Mouse (Mus musculus) heart, postnatal 25 days (tissue): ENCODE measurements around the gene Memo1. TPM values are rescaled to one million over a fixed set of nuclear protein-coding genes. Genes with fewer than 3 reads are reported as not detected.

ENCODE experiments used
- DNase-seq: peaks from one replicate; pipeline ENCODE4 v3.0.0; 2022; ENCODE audit warnings: low spot score
- intact Hi-C: fragments of 180-260 bp; cut with DNase I; formaldehyde crosslinking; loops from one replicate; pipeline ENCODE4 v1.15.1; 2025
- total RNA-seq, 2 experiments: library from RNA; stranded (reverse); gene quantifications; 2 replicates each; pipeline ENCODE4 v1.2.3; 2021

The Memo1 gene
- total RNA-seq, 2 experiments from 2014 or later: 66.8 to 74.1 TPM

DNA sequence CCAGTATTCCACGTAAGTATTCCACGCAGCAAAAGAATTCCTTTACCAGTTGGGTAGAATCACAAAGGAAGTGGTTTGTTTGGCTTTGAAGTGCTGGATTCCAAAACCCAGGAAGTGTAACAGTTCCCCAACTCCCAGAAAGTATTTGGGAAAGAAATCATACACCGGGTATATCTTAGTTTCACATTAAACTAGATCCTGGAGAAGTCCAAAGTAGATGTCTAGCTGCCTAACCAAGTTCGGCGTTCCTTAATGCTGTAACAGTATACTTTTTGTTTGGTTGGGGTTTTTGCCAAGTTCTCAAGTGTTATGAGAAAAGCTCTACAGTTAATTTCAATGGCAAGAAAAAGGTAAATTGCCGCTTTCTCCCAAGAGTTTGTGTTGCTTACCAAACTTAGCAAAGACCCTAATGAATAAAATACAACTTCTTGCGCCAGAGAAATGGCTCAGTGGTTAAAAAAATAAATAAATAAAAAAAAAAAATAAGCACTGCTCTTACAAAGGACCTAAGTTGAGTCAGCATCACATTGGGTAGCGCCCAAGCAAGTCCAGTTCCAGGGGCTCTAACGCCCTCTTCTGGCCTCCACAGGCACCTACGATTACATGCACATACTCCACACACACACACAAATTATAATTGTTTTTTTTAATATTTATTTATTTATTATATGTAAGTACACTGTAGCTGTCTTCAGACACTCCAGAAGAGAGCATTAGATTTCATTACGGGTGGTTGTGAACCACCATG, 929 bp upstream of the Memo1 start:
- DNase-seq: no peak
- intact Hi-C loops: loop anchor here (5.0 kb wide), 1 partner anchor 274 kb away; no protein-coding TSS in a partner anchor

DNA sequence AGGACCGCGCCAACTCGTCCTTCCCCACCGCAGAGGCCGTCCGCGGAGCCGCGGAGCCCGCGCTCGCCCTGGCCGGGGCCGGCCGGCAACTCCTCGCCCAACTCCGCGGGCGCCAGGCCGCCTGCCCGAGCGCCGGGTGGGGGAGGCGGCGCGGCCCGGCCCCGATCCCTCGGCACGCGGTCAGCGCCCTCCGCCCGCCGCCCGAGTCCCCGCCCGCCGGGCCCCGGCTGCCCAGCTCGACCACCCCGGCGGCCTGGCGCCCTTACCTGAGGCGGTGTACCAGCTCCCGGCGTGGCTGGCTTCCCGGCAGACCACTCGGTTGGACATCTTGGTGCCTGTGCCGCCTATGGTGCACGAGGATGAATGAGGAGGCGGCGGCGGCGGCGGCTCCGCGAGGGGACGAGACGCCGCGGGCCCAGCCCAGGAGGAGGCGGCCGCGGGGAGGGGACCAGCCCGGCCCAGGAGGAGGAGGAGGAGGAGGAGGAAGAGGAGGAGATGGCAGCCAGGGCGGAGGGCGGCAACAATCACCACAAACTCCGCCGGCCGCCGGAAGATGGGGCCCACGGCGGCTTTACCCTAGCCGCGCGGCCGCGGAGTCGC, 795 bp downstream of the Memo1 start:
- DNase-seq: peak; percentile 78
- intact Hi-C loops: loop anchor here (2.0 to 5.0 kb wide), 4 partner anchors 44 to 272 kb away; partner anchors contain the start of gene Spast

DNA sequence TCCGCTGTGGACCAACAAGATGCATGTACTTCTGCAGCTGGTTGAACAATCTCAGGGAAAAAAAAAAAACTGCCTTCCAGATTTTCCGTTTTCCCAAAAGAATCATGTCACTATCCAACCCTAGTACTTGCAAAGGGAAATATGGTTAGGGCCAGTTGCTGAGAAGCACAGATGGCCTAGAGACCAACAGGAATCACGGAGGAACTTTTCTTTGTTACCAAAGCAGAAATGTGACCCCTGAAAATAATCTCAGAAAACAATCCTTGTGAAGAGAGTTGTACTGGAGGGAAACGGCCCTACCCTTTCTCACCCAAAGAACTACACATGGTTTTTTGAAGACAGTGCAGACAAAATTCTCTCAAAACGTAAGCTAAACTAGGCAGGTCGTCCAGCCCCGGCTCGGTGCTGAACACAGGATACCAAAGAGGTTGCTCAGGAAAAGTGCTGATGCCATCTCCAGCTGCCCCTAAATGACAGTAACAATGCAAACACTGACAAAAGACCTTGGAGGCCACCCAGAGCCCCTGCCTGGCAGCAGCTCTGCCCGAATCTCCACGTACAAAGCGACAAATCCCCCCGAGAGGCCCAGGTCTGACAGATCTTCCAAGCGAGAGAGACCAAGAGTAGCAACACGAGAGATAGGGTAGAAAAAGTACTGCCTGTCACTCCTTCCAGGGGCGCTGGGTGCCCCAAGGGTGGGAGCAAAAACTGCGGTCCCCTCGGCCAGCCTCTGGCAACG, 1.5 kb downstream of the Memo1 start:
- DNase-seq: peak; percentile 5
- intact Hi-C loops: loop anchor here (2.0 to 5.0 kb wide), 3 partner anchors 45 to 97 kb away; partner anchors contain the start of gene Spast

DNA sequence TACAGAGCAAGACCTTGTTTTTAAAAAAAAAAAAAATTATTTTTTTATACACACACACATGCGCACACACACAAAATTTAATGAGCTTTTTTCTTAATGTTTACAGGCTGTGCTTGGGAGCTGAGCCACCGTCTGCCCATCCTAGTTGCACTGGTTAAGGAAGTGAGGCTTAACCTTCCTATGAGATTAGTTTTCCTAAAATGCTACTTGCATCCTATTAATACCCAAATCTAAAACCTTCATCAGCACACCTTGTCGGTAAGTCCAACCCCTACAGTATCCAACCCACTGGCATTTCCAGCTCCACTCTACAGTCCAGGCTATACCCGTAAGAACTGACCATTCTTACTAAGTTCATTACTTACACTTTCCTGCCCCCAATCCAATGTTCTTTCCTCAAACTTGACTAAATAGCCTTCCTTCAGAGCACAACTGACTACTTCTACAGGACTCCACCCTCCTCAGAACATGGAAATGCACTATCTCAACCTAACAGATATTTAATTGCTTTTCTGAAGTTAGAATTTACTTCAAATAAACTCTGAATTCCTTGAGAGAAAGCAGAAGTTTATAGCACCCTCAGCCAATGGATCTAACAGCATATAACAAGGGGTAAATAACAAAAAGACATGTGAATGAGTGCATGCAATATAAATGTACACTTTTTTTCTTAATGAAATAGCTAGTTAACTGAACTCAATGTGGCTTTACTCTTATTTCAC, 3.5 kb downstream of the Memo1 start:
- DNase-seq: no peak
- intact Hi-C loops: loop anchor here (5.0 kb wide), 2 partner anchors 44 to 94 kb away; no protein-coding TSS in a partner anchor

DNA sequence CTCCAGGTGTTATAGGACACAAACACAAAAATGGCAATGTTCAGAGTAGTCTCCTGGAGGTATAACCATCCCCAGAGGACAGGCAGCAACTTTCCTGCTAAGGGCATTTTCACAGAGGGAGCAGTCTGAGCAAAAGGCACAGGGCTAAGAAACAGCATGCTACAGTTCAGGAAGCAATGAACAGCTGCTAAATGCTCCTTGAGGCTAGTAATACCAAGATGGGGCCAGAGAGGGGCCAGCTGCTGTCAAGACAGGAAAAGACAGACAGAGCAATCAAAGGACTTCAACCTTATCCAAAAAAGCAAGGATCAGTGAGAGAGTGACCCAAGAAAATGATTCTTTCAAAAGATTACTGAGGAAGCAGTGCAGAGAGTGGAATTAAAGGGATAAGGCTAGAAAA, 4.5 kb downstream of the Memo1 start:
- no peak for DNase-seq
- intact Hi-C loops: loop anchor here (5.0 kb wide), 2 partner anchors 44 to 94 kb away; no protein-coding TSS in a partner anchor

DNA sequence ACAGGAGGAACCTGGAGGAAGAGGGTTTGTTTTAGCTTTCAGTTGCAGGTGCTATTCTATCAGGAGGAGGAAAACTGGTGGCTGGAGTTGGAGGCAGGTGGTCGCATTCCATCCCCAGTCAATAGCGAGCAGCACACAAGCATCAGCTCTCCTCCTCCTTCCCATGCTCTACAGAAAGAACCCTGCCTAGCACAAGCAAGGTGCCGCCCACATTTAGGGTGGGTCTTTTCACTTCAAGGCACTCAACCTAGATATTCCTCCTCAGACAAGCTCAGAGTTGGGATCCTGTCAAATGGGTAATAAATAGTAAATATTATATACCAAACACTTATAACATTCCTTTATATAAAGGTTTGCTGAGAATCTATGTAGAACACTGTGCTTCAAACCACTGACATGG, 5.1 kb downstream of the Memo1 start:
- DNase-seq: no peak
- intact Hi-C loops: loop anchor here (5.0 kb wide), 2 partner anchors 43 to 93 kb away; no protein-coding TSS in a partner anchor

DNA sequence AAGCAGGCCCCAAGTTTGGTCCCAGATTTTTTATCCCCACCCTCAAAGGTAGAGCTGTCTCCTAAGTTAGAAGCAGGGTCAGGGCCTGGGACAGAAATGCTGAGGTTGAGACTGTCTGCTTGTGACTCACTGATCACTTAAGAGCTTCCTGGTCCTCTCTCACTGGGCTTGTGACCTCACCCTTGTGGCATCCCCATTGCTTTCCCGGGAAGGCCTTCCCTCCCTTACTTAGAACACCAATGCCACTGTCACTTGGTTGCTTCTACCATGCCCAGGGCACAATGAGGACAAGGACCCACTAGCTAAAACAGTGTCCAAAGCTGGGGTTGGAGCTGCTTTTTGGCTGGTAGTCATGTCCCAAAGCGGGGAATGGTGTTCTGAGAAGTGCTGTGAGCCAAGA, 6.7 kb downstream of the Memo1 start:
- DNase-seq: no peak
- intact Hi-C loops: no loop called here

DNA sequence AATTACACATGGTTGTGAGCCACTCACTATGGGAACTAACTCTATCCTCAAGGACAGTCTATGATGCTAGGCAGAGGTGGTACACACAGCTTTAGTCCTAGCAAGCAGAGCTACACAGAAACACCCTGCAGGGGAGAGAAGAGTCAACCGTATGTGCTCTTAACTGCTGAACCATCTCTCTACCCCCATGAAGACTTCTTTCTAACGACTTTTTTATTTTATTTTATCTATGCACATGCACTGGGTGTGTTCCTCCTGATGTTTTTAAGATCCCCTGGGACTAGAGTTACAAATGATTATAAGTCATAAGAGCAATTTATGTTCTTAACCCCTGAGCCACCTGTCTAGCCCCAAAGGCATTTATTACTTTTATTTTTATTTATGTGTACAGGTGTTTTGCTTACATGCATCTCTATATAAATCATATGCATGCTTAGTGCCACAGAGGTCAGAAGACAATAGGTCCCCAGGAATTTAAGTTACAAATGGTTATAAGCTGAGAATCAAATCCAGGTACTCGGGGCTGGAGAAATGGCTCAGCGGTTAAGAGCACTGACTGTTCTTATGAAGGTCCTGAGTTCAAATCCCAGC, 9.1 kb downstream of the Memo1 start:
- intact Hi-C loops: no loop called here
- DNase-seq: no peak

DNA sequence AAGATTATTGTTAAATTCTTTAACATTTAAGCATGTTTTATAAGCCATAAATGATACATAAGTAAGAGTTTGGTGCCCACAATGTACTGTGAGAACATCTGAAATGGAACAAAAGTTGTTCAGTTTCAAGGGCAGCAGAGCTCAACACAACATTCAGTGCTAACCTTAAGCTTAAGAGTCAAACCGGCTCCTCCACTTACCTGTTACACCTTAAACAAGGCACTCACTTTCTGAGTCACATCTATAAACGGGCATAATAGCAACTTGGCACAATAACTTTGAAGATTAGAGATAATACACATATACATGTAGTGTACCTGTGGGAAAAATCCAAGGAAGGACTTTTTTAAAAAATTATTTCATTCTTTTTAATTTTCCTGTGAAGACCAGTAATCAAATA, 9.6 kb downstream of the Memo1 start:
- no peak for DNase-seq
- intact Hi-C loops: no loop called here

DNA sequence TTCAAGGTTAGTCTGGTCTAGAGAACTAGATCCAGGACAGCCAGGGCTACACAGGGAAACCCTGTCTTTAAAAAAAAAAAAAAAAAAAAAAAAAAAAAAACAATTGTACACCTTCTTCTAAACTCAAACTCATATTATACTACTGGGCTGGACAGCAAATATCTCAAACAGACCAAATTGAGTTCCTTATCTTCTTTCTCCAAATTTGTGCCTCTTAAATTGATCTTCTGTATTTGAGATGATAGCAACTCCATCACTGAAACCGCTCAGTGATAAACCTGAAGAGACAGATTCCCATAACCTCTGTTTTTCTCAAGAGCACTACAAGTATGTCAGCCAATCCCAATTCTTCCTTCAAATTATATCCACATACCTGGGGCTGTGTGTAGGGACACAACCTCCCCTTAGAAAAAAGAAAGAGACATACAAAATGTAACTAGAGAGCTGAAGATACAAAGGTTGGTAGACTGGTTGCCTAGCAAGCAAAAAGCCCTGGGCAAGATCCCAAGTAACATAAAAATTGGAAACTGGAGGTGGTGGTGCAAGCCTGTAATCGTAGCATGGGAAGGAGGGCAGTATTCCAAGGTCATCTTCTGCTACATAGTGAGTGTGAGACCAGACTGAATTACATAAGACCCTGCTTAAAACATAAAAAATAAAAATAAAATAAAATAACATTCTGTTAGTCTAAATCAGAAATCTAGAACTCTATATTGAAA, 10.8 kb downstream of the Memo1 start:
- DNase-seq: no peak
- intact Hi-C loops: no loop called here

DNA sequence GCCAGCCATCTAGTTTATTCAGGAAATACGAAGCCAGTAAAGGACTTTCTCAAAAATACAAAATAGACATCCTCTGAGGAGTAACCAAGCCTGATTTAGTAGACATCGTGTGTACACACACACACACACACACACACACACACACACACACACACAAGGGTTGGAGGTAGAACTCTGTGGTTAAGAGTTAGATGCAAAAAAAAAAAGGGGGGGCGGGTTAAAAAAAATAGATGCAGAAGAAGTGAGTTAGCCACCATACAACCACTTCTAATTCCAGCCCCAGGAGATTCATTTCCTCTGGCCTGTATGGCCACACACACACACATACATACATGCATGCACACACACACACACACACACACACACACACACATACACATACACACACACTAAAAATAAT, 13.3 kb downstream of the Memo1 start:
- DNase-seq: no peak
- intact Hi-C loops: no loop called here

DNA sequence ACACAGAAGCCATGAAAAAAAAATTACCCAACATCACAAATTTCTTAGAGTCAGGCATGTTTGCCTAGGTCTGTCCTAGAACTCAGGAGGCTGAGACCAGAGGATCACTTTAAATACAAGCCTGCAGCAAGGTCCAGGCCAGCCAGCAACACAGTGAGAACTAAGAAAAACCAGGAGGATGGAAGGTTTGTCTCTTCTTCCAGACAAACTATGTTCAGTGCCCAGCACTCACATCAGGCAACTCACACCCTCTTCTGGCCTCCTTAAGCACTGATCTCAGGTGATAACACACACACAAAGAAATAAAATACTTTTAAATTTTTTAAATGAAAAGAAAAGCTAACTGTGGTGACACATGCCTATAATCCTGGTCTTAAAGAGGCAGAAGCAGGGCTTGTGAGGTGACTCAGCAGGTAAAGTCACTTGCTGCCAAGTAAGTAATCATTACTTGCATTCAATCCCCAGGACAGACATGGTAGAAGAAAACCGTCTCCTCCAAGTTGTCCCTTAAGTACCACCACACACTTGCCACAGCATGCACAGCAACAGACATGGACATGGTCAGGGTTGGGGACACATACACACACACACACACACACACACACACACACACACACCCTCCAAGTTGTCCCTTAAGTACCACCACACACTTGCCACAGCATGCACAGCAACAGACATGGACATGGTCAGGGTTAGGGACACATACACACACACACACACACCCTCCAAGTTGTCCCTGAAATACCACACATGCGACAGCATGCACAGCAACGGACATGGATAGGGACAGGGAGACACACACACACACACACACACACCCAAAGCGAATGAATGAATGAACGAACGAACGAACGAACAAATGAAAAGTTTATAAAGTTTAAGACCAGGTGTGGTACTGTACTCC, 16.1 kb downstream of the Memo1 start:
- intact Hi-C loops: no loop called here
- DNase-seq: no peak

DNA sequence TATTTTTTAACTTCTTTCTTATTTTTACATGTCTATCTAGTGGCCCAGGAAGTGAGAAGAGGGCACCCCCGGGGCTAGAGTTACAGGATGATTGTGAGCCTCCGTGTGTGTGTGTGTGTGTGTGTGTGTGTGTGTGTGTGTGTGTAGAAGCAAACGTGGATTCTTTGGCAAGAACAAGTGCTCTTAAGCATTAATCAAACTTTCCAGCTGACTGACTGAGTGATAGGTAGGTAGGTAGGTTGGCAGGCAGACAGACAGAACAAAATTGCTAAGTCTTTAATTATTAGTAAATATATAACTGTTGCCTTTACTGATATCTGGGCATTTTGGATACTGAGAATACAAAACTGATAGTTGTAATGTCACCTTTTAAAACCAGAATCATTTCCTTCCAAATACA, 20.9 kb downstream of the Memo1 start:
- intact Hi-C loops: no loop called here

DNA sequence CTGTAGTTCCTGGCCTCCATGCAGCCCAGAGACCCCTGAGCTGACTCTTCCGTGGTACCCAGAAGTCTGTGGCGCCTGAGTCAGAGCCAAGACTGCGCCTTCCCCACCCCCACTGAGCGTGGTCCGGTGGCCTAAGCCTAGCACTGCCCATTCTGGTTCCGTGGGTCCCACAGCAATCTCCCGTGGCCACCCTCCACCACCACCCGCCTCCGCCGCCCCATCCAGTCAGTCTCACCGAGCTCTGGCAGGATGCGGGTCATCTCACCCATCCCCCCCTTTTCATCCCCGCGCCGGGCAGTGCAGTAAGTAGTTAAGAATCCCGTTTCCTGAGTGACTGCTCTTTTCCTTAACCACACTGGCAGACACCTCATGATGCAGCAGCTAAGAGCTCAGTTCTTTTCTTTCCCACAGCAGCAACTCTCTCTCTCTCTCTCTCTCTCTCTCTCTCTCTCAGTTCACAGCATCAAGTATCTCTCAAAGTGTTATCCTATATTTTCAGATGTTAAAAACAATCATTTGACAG, 22.6 kb downstream of the Memo1 start:
- DNase-seq: no peak
- intact Hi-C loops: no loop called here

More for the DNA sequence above, 20.9 kb downstream of the Memo1 start:
- no peak for DNase-seq

DNA sequence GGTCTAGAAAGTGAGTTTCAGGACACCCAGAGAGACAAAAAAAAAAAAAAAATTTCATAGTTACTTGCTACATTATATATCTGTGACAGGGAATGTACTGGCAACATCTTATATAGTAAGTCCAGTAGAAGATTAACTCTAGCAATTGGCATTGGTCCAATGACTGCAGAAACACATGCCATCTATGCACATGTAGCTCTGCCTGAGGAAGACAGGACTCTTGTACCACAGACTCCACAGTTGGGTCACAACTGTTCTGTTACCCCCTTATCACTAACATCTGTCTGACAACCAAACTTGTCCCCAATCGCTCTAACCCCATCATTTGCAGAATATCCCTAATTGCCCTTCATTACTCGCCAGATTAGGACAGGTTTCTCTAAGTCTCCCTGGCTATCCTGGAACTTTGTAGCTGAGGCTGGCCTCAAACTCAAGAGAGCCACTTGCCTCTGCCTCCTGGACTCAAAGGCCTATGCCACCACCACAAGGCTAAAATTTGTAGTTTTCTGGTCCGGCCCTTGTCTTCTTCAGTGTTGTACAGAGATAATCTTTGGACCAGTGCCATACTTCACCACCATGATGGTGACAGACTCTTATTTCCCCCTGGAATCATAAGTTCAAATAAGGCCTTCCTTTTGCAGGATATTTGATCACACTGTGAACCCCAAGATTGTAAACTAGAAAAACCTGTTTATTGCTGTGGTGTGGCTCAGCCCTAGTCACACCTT, 23.6 kb downstream of the Memo1 start:
- intact Hi-C loops: no loop called here
- no peak for DNase-seq

DNA sequence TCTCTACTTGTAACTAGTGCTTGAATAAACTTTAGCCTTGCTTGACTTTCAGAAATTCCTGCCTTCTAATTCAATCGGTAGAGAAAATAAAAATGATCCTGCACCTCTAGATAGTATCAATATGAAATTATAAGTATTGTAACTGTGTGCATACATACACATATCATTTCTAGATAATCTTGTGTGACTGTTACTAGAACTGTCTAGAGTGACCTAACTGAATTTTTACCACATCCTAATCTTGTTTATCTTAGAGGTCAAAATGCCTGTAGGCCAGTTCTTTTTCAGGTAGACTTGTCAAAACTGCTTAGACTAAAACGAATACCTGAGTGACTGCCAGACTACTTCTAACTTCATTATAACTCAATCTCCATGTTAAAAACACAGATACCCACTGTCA, 25.1 kb downstream of the Memo1 start:
- no peak for DNase-seq
- intact Hi-C loops: no loop called here
